Mouse (Mus musculus) skeletal muscle tissue, adult 2 months (tissue): ENCODE data around the gene Pnrc2.

Source experiments
- DNase-seq: peaks from one replicate; pipeline ENCODE4 v3.0.0-alpha.2; 2012; ENCODE audit warnings: low read depth, low spot score

Gene Pnrc2

GRCm38 (mm10) chr4:135873526-135874202 lies at the start of gene Pnrc2:
Gene Pnrc2, minus strand, starts transcription at chr4:135873850.
- DNase-seq, result peak; percentile 94

GRCm38 (mm10) chr4:135922190-135922589 lies 48.5 kb upstream of the Pnrc2 start:
- no peak for DNase-seq

DNA sequence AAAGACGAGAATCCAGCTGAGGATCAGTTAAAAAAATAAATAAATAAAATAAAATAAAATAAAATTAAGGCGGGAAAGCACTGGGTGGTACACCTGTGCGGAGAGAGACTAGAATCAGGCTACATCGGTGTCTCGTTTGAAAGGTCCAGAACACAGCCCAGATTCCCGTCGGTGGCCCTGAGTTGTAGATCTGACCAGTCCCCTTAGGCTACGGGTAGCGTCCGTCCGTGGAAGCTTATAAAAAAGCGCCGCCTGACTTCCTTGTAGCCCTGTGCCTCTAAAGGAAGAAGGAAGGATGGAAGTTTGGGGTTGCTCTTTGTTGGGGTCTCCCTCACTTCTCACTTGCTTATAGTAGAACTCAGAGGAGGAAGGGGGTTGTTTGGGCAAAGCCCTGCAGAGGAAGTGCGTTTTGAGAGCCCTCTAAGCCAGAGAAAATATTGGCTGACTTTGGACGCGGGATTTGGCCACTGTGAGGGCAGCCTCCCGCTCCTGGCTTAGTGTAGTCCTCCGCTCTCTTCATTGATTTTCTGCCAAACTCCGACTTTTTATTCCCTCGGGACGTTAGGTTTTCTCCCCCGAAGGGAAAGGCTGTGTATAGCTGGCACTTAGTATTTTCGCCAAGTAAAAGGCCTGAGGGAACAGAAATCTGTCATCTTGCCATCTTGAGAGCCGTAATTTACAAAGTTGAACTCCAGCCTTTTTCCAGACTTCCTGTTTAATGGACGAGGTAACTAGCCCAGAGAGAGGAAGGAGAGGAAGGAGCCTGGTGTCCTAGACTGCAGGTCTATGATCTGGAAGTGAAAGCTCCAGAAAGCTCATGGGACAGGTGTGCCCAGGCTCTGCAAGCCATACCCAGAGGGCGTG lies 47.8 kb upstream of the Pnrc2 start:
- DNase-seq, result no peak

DNA sequence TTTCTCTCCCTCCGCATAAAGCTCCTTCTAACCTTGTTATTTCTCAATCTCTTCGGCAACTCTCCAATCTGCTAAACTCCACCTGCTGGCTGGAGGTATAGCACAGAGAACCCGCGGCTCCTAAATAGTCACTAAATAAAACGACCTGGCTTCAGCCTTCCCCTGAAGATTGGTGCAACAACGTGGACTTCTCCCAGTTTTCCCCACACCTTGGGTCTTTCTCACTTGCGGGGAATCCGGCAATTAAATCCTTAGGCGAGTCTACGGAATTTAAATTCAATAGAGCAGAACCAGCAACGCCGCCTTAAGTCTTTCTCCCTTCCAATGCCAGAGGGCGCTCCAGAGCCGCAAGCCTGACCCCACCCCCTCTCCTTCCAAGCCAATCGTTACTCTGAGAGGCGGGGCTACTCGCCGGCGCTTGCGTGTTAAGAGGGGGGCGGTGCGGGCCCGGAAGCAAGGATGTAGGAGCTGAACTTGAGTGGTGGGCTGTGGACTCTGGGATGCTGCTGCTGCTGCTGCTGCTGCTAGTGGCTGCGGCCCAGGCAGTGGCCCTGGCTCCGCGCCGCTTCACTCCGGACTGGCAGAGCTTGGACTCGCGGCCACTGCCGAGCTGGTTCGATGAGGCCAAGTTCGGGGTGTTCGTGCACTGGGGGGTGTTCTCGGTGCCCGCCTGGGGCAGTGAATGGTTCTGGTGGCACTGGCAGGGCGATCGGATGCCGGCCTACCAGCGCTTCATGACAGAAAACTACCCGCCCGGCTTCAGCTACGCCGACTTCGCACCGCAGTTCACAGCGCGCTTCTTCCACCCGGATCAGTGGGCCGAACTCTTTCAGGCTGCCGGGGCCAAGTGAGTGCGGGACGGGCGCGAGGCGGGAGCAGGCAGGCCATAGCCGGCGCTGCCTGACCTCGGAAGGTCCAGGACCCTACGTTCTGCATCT lies 46.9 kb upstream of the Pnrc2 start, which contains the start of gene Fuca1:
Gene Fuca1 (plus strand): TSS at position 432 of the 938 bp plus-strand sequence.
- peak; percentile 86 for DNase-seq

DNA sequence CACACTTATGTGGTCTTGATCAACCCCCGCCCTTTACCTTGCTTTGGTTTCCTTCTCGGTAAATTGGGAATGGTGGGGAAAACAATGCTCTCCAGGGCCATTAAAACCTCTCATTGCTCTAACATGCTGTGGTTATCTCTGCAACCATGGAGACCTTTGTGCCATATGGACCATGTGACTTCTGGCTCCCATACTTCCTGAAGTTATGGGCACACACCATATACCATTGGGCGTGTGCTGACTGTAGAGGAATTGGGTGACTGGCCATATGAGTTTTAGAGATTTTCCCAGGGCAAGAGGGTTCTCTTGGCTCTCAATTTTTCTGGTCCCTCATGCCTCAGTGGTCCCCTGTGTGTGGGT lies 45.6 kb upstream of the Pnrc2 start:
- DNase-seq, result no peak

DNA sequence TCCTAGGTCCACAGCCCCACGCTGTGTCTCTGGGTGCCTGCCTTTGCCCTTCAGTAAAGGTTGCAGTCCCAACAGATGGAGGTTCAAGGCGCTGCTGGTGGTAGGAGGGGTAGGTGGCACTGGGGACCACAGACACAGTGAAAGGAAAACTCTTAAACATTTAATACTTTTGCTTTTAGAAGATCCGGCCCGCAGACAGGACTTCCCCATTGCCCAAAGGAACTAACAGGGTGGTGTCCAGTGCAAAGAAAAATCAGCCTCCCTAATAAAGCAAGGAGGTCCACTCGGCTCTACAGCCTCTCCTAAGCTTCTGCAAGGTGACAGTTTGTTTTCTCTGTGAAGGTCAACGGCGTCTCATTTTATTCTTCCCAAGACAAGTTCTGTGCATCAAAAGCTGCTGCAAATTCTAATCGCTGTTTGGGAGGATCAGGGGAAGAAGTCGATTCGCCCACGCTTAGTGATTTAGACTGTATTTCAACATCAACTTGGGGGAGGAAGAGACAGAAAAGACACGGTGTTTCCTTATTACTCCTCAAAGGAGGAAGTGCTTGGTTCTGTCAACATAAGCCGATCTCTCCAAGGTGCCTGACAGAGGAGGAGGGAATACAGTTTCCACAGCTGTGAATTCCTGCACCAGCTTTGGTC lies 45.1 kb upstream of the Pnrc2 start:
- no peak for DNase-seq

DNA sequence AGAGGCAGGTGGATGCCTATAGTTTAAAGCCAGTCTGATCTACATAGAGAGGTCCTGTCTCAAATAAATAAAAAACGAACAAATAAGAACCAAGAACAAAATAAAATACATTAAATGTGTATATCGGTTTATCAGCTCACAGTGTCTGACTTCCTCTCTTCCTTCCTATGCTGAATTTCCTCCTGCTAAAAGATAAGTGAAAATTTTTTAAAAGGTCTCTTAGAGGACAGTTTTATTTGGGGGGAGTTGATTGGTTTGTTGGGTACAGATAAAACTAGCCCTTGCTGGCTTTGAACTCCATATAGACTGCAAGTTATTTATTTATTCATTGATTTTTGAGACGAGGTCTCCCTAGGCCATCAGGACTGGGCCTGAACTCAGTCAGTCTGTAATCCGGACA lies 39.8 kb upstream of the Pnrc2 start:
- DNase-seq, result no peak

- no peak for DNase-seq
Measured at GRCm38 (mm10) chr4:135912835-135913234, 39.2 kb upstream of the Pnrc2 start.

GRCm38 (mm10) chr4:135912164-135912563 lies 38.5 kb upstream of the Pnrc2 start:
- DNase-seq, result no peak

- DNase-seq, result no peak
Measured at GRCm38 (mm10) chr4:135911531-135911930, 37.9 kb upstream of the Pnrc2 start.

DNA sequence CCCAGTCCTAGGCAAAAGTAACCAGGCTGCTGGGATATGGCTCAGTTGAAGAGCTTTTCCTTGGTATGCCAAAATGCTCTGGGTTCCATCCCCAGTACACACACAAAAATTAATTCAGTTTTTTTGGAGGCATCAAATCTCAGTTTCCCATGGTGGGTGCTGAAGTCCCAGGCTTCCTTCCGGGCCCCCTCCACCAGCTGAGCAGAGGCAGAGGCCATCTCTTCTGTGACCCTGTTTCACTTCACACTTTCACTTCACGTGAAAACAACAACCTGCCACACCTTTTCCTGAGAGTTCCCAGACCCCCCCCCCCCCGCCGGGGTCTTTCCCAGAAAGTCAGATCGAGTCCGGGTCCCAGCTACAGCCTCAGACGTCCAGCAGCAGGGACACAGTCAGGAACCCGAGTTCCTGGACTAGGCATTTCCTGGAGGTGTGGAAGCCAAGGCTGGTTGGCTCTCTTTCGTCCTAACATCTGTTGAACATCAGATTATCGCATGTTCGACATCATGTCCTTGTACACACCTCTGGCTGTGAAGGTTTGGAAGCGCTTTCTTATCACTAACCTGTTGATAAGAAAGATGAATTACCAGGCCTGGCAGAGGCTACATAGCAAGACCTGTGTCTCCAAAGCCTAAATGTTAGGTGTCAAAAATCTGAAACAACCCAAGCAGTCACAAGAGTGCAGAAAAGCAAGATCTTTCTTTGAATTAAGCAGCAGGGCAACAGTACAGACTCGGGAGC lies 35.8 kb upstream of the Pnrc2 start:
- DNase-seq, result no peak

GRCm38 (mm10) chr4:135906633-135907032 lies 33.0 kb upstream of the Pnrc2 start:
- no peak for DNase-seq

DNA sequence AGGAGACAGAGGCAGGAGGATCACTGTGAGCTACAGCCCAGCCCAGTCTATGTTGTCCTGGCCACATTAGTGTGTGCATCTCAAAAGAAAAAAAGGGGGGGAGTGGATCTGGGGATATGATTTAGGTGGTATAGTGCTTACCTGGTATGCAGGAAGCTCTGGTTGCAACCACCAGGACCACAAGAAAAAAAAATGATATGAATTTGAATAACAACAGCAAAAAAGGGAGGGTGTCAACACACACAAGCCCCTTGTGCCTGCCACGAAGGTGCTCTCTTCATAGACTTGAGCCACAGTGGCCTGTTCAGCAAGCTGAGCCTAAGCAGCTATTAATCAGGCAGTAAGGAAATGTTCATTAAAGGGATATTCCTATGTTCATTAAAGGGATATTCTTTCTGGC lies 31.2 kb upstream of the Pnrc2 start:
- no peak for DNase-seq

DNA sequence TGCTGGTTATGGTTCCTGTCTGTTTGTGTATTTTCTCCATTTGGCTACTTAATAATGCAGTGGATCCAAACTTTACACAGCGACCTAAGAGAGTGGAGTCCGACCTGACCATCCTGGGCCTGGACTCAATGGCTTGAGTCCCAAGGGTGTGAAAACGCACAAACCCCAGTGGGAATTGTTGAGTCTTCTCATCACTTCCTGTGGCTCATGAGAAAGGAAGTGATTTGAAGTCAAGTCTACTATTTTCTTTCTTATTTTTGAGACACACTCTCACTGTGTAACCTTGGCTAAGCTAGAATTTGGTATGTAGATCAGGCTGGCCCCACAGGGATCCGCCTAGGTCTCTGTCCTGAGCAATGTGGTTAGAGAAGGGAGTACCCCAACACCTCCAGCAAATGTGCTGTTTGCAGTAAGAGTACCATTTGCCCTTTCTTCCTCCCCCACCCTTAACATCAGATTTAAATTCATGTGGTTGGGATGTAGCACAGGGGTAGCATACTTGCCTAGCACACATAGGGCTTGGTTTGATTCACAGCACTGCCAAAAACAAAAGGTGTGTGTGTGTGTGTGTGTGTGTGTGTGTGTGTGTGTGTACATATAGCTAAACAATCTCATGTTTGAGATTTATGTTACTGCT lies 29.1 kb upstream of the Pnrc2 start:
- DNase-seq, result no peak

- no peak for DNase-seq
Measured at GRCm38 (mm10) chr4:135900008-135900407, 26.4 kb upstream of the Pnrc2 start.

- no peak for DNase-seq
Measured at GRCm38 (mm10) chr4:135899050-135899448, 25.4 kb upstream of the Pnrc2 start.

- no peak for DNase-seq
Measured at GRCm38 (mm10) chr4:135898380-135899049, 24.9 kb upstream of the Pnrc2 start.

- no peak for DNase-seq
Measured at GRCm38 (mm10) chr4:135896157-135896556, 22.5 kb upstream of the Pnrc2 start.

- DNase-seq, result no peak
Measured at GRCm38 (mm10) chr4:135895071-135895571, 21.5 kb upstream of the Pnrc2 start, which contains the start of gene Cnr2. Gene Cnr2, plus strand, starts transcription at chr4:135895394.
